Mouse (Mus musculus) stomach, postnatal 0 days (tissue): ENCODE data around the gene Nup160.

ENCODE experiments used
- CTCF ChIP-seq: IDR thresholded peaks from 2 replicates; pipeline ENCODE4 v1.5.1; 2016; ENCODE audit warnings: antibody characterized with exemption, low read depth, mild to moderate bottlenecking, moderate library complexity
- EP300 ChIP-seq: optimal IDR thresholded peaks from 2 replicates; pipeline ENCODE3; 2016; ENCODE audit warnings: antibody characterized with exemption

- no peak for TF ChIP-seq CTCF
- no peak for TF ChIP-seq EP300
Measured at GRCm38 (mm10) chr2:90717948-90718347, 40.9 kb downstream of the Nup160 start.
